Mouse (Mus musculus) midbrain, embryonic 16.5 days (tissue): ENCODE results near the gene Kdm5a. TPM values are rescaled to one million over a fixed set of nuclear protein-coding genes. Genes with fewer than 3 reads are reported as not detected.

Source experiments
- ATAC-seq: fragments of 200-750 bp; cut with Nextera tagmentation; 2 replicates; pipeline ENCODE4 v1.8.0; 2017; ENCODE audit warnings: moderate TSS enrichment
- H3K27ac ChIP-seq: fragments of 300-500 bp; sonication (generic); 2 replicates; pipeline ENCODE4 v1.5.1; 2014; ENCODE audit warnings: mild to moderate bottlenecking, low read length, mixed read lengths
- H3K27me3 ChIP-seq: fragments of 300-500 bp; sonication (generic); 2 replicates; pipeline ENCODE4 v1.6.1; 2014; ENCODE audit warnings: low read depth, low read length, mixed read lengths; ENCODE audit not compliant: control insufficient read depth, insufficient read depth
- H3K36me3 ChIP-seq: fragments of 300-500 bp; sonication (generic); 2 replicates; pipeline ENCODE4 v1.6.1; 2014; ENCODE audit warnings: mild to moderate bottlenecking, low read length, moderate library complexity, mixed read lengths; ENCODE audit not compliant: control insufficient read depth, insufficient read depth
- H3K4me1 ChIP-seq: fragments of 300-500 bp; sonication (generic); 2 replicates; pipeline ENCODE4 v1.6.1; 2014; ENCODE audit warnings: mild to moderate bottlenecking, low read length, mixed read lengths; ENCODE audit not compliant: control insufficient read depth, insufficient read depth
- H3K4me2 ChIP-seq: fragments of 300-500 bp; sonication (generic); 2 replicates; pipeline ENCODE4 v1.6.1; 2014; ENCODE audit warnings: mild to moderate bottlenecking, low read length, mixed read lengths
- H3K4me3 ChIP-seq: fragments of 300-500 bp; sonication (generic); 2 replicates; pipeline ENCODE4 v1.5.1; 2014; ENCODE audit warnings: low read depth, mild to moderate bottlenecking, low read length, moderate library complexity, mixed read lengths
- H3K9ac ChIP-seq: fragments of 300-500 bp; sonication (generic); 2 replicates; pipeline ENCODE4 v1.6.1; 2014; ENCODE audit warnings: low read depth, low read length, mixed read lengths
- H3K9me3 ChIP-seq: fragments of 300-500 bp; sonication (generic); replicated peaks from 2 replicates; pipeline ENCODE4 v1.6.1; 2014; ENCODE audit warnings: mild to moderate bottlenecking, low read length, mixed read lengths; ENCODE audit not compliant: control insufficient read depth, poor library complexity, severe bottlenecking
- WGBS: fragments of 180-500 bp; shearing (Covaris S2); extraction: QIAGEN DNeasy Blood & Tissue Kit; methylation state at CpG from one replicate; pipeline ENCODE4 v1.1.7; 2014; 5-methylcytosine and 5-hydroxymethylcytosine counted together
- polyA plus RNA-seq: library from polyadenylated mRNA; unstranded; fragments of >200 nt; fragmentation: Nextera tagmentation; extraction: Ambion mirVana; gene quantifications from 2 replicates; pipeline ENCODE4 v1.2.1, GENCODE M21; 2015

The Kdm5a gene
- polyA plus RNA-seq, 1 experiment from 2014 or later: 32.0 TPM

DNA sequence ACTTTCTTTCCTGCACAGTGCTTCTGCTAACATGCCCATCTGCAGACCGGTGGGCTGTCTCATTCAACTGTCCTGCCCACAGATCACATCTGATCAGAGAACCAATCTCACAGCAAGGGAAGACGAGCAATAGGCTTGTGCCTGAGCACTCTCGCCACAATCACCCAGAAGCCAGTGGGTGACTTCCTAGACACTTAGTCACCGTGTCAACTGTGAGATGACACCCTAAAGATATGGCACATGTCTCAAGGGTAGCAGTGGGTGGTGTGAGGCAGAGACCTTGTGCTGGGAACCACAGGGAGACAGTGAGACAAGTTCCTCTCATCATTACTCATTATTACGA, 89.2 kb downstream of the Kdm5a start:
- Histone ChIP-seq H3K4me1 (no peaks in the 10 kb centered on the region), H3K27ac (no peak overlapping the region)

DNA sequence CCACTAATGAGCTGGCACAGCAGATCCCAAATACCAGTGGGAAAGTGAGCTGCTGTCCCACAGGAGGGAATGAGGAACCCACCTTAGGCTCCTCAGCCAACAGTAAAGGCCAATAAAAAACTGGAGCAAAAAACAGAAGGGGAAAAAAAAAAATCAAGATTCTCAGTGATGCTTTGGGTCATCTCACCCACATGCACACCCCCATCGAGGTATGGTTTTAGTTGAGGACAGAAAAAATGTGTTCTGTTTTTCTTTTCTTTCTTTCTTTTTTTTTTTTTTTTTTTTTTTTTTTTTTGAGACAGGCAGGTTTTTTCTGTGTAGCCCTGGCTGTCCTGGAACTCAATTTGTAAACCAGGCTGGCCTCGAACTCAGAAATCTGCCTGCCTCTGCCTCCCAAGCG, 89.6 kb downstream of the Kdm5a start:
- Histone ChIP-seq H3K9ac (no peak overlapping the region), H3K27me3 (no peaks in the 10 kb centered on the region), H3K9me3 (no peaks in the 10 kb centered on the region), H3K4me2 (no peak overlapping the region), H3K4me3 (no peak overlapping the region), H3K36me3 (no peaks in the 10 kb centered on the region), H3K4me1 (no peaks in the 10 kb centered on the region), H3K27ac (no peak overlapping the region)
- WGBS: 91% methylated on average over 3 of the region's 3 CpGs
- ATAC-seq: no peak

More for the DNA sequence above, 89.2 kb downstream of the Kdm5a start:
- Histone ChIP-seq H3K36me3 (no peaks in the 10 kb centered on the region), H3K9me3 (no peaks in the 10 kb centered on the region), H3K9ac (no peak overlapping the region), H3K4me2 (no peak overlapping the region), H3K4me3 (no peak overlapping the region), H3K27me3 (no peaks in the 10 kb centered on the region)
- WGBS: 86% methylated on average over 5 of the region's 5 CpGs
- ATAC-seq: no peak

DNA sequence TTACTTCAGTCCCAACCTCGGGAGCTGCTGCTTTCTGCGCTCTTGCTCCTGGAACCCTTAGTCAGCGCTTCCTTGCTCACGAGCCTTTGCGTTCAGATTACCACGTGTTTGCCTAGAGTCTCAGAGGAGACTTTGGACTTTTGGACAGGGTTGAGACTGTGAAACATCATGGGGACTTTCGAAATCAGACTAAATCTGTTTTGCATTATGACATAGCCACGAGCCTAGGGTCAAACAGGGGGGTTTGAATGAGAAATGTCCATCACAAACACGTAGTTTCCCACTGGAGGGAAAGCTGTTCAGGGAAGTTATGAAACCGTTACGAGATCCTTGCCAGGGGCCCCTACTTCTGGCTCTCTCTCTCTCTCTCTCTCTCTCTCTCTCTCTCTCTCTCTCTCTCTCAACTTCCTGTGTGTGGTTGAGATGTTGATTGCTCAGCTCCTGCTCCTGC, 90.7 kb downstream of the Kdm5a start:
- Histone ChIP-seq H3K36me3 (no peaks in the 10 kb centered on the region), H3K9ac (no peak overlapping the region), H3K27me3 (no peaks in the 10 kb centered on the region), H3K27ac (no peak overlapping the region), H3K4me2 (no peak overlapping the region), H3K4me1 (no peaks in the 10 kb centered on the region), H3K9me3 (no peaks in the 10 kb centered on the region), H3K4me3 (no peak overlapping the region)
- no peak for ATAC-seq
- WGBS: 68% methylated on average over 11 of the region's 11 CpGs

DNA sequence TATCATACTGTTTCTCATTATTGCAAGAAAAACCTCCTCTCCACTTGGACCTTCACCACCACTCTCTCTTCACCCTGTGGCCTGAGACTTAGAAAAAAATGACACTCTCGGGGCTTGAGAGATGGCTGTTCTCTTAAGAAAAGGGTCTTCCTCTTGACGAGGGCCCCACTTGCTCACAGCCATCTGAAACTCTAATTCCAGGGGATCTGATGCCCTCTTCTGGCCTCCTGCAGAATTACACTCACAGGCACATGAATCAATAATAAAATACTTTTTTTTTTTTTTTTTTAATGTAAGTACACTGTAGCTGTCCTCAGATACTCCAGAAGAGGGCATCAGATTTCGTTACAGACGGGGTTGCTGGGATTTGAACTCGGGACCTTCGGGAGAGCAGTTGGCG, 93.2 kb downstream of the Kdm5a start:
- Histone ChIP-seq H3K4me1 (no peaks in the 10 kb centered on the region), H3K4me3 (no peak overlapping the region), H3K27ac (no peak overlapping the region), H3K9me3 (no peaks in the 10 kb centered on the region), H3K9ac (no peak overlapping the region), H3K36me3 (no peaks in the 10 kb centered on the region), H3K4me2 (no peak overlapping the region), H3K27me3 (peaks cover 10% of the 10 kb centered on the region)
- no peak for ATAC-seq
- WGBS: 66% methylated on average over 7 of the region's 7 CpGs

DNA sequence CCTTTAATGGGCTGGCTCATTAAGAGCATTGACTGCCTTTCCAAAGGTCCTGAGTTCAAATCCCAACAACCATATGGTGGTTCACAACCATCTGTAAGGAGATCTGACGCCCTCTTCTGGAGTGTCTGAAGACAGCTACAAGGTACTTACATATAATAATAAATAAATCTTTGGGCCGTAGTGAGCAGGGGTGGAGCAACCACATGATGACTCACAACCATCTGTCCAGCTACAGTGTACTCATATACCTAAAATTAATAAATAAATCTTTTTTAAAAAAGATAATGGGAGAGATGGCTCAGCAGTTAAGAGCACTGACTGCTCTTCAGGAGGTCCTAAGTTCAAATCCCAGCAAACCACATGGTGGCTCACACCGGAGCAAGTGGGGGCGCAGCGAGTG, 93.8 kb downstream of the Kdm5a start:
- H3K4me2 ChIP-seq: no peak overlapping the region
- 92% methylated on average over 5 of the region's 5 CpGs for WGBS
- no peak for ATAC-seq

DNA sequence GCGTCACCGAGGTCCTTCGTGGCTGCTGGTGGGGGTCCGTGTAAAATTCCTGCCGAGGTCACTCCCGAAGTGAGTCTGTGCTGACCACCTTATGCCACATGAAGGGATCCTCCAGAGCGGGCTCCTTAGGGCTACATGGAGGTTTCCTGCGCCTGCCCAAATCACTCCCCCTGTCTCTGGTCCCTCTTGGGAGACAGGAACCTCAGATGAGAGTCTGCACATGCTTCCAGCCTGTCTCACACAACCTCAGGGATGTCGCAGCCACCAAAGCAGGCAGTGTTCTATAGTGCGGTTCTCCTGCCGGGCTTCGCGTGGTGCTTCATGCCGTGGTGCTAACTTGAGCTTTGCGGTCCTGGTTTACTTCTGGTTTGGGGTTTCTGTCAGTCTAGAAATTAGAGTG, 97.3 kb downstream of the Kdm5a start:
- Histone ChIP-seq H3K4me2 (no peak overlapping the region), H3K9ac (no peak overlapping the region), H3K9me3 (no peaks in the 10 kb centered on the region), H3K36me3 (no peaks in the 10 kb centered on the region), H3K27ac (no peak overlapping the region), H3K27me3 (peaks cover 25% of the 10 kb centered on the region), H3K4me3 (no peak overlapping the region), H3K4me1 (peaks cover 5% of the 10 kb centered on the region)
- no peak for ATAC-seq
- 72% methylated on average over 15 of the region's 15 CpGs for WGBS

More for the DNA sequence above, 93.8 kb downstream of the Kdm5a start:
- Histone ChIP-seq H3K9ac (no peak overlapping the region), H3K27me3 (peaks cover 13% of the 10 kb centered on the region), H3K36me3 (no peaks in the 10 kb centered on the region), H3K9me3 (no peaks in the 10 kb centered on the region), H3K4me3 (no peak overlapping the region), H3K27ac (no peak overlapping the region), H3K4me1 (no peaks in the 10 kb centered on the region)

DNA sequence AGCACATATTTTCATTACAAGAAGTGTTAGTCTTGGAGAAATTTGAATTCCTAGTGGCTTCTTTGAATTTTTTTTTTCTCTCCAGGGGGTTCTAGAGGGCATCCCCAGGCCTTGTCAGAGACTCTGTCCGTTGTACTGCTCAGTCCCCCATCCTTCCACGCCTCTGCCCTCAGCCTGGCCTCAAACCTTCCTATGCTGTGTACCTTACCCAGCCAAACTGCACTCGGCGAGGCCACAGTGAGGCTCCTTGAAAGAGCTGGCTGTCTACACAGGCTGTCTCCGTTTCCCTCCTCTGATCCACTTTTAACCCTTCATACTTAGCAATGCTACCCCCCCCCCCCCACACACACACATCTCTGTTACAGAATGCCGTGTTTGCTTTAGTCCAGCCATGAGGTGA, 98.3 kb downstream of the Kdm5a start:
- no peaks in the 10 kb centered on the region for H3K9me3 ChIP-seq
- H3K36me3 ChIP-seq: no peaks in the 10 kb centered on the region
- H3K9ac ChIP-seq: no peak overlapping the region
- H3K27me3 ChIP-seq: peaks cover 25% of the 10 kb centered on the region
- no peak overlapping the region for H3K4me2 ChIP-seq
- peaks cover 5% of the 10 kb centered on the region for H3K4me1 ChIP-seq
- H3K27ac ChIP-seq: no peak overlapping the region
- WGBS: 61% methylated on average over 6 of the region's 6 CpGs
- no peak overlapping the region for H3K4me3 ChIP-seq
- ATAC-seq: no peak

DNA sequence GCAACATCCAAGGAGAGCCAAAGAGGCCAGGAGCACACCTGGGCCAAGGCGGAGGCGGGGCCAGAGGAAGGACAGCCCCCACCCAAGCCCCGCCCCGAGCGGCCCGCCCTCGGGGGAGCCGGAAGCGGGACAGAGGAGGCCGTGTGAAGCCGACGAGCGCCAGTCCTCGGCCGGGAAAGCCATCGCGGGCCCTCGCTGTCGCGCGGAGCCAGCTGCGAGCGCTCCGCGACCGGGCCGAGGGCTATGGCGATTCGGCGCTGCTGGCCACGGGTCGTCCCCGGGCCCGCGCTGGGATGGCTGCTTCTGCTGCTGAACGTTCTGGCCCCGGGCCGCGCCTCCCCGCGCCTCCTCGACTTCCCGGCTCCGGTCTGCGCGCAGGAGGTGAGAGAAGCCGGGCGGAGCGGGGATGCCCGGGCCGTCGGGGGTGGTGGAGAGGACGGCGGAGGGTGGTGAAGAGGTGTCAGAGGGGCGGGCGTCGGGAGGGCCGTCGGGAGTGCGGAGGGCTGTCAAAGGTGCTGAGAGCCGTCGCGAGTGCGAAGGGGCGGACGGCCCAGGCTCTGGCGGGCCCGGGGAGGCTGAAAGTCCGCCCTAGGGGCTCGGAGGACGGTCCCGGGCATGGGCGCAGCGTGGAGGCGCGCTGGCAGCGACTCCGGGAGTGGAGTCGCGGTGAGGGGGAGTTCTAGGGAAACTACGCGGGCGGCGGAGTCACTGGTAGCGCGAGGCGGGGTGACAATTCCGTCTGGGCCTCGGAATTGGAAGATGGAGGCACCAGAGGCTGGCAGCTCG, 99.4 kb downstream of the Kdm5a start, which contains the start of gene Il17ra:
Il17ra (plus strand) TSS at position 162 of the 786 bp plus-strand sequence.
- Histone ChIP-seq H3K9ac (peak within 1 kb of the TSS; percentile 55), H3K9me3 (no peaks in the 10 kb centered on the region), H3K4me1 (peaks cover 5% of the 10 kb centered on the region), H3K4me2 (peak within 1 kb of the TSS; percentile 60), H3K4me3 (peak within 1 kb of the TSS; percentile 51), H3K27ac (no peak within 1 kb of the TSS), H3K27me3 (peaks cover 25% of the 10 kb centered on the region), H3K36me3 (no peaks in the 10 kb centered on the region)
- WGBS: under 1% methylated on average over 65 of the region's 90 CpGs
- ATAC-seq: peak; percentile 79

DNA sequence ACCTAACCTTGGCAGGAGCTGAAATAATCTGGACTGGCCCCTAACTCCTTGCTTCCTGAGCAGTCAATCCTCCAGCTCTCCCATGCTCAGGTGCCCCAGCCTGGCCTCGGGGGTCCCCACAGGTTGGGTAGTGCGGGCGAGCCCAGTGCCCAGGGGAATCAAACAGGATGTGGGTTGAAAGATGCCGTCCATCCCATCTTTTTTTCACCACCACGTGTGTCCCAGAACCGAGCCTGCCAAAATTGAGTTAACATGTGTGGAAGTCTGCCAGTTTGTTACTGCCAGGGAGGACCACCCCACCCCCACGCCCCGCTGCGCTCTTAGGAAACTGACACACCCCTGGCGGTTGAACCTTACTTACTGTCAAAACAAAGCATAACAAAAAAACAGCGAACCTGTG, 100.0 kb downstream of the Kdm5a start:
- Histone ChIP-seq H3K4me2 (peak overlapping the region; percentile 60), H3K4me1 (peaks cover 5% of the 10 kb centered on the region), H3K27me3 (peaks cover 25% of the 10 kb centered on the region), H3K4me3 (peak overlapping the region; percentile 51), H3K27ac (no peak overlapping the region), H3K9ac (no peak overlapping the region), H3K9me3 (no peaks in the 10 kb centered on the region), H3K36me3 (no peaks in the 10 kb centered on the region)
- peak; percentile 22; the same call in 1 of the 2 replicates for ATAC-seq
- 7% methylated on average over 11 of the region's 11 CpGs for WGBS
